Mouse (Mus musculus) hindbrain, embryonic 14.5 days (tissue): ENCODE data around the gene Adm2. TPM values are rescaled to one million over a fixed set of nuclear protein-coding genes. Genes with fewer than 3 reads are reported as not detected.
A peak's percentile ranks its signal among the peaks of the same experiment; 100 is the strongest.

ENCODE experiments used
- ATAC-seq: fragments of 200-750 bp; cut with Nextera tagmentation; 2 replicates; pipeline ENCODE4 v1.8.0; 2017; ENCODE audit warnings: moderate number of reproducible peaks, mild to moderate bottlenecking, moderate TSS enrichment, moderate library complexity; ENCODE audit not compliant: low FRiP score
- DNase-seq: peaks from one replicate; pipeline ENCODE4 v3.0.0-alpha.2; 2015; ENCODE audit warnings: low spot score
- H3K27ac ChIP-seq: fragments of 300-500 bp; sonication (generic); 2 replicates; pipeline ENCODE4 v1.5.1; 2014; ENCODE audit warnings: mild to moderate bottlenecking, moderate library complexity
- H3K27me3 ChIP-seq: fragments of 300-500 bp; sonication (generic); 2 replicates; pipeline ENCODE4 v1.6.1; 2014; ENCODE audit warnings: mild to moderate bottlenecking, low read length, mixed read lengths; ENCODE audit not compliant: control insufficient read depth, insufficient read depth
- H3K36me3 ChIP-seq: fragments of 300-500 bp; sonication (generic); replicated peaks from 2 replicates; pipeline ENCODE4 v1.6.1; 2014; ENCODE audit not compliant: control insufficient read depth, insufficient read depth
- H3K4me1 ChIP-seq: fragments of 300-500 bp; sonication (generic); replicated peaks from 2 replicates; pipeline ENCODE4 v1.6.1; 2014; ENCODE audit warnings: antibody characterized with exemption, low read length, mixed read lengths; ENCODE audit not compliant: control insufficient read depth, insufficient read depth
- H3K4me2 ChIP-seq: fragments of 300-500 bp; sonication (generic); replicated peaks from 2 replicates; pipeline ENCODE4 v1.6.1; 2014; ENCODE audit warnings: mild to moderate bottlenecking, moderate library complexity
- H3K4me3 ChIP-seq: fragments of 300-500 bp; sonication (generic); replicated peaks from 2 replicates; pipeline ENCODE4 v1.5.1; 2014; ENCODE audit warnings: mild to moderate bottlenecking, low read length
- H3K9ac ChIP-seq: fragments of 300-500 bp; sonication (generic); 2 replicates; pipeline ENCODE4 v1.6.1; 2014
- H3K9me3 ChIP-seq: fragments of 300-500 bp; sonication (generic); 2 replicates; pipeline ENCODE4 v1.6.1; 2016; ENCODE audit warnings: low read length; ENCODE audit not compliant: control insufficient read depth
- WGBS: fragments of 180-500 bp; shearing (Covaris S2); extraction: QIAGEN DNeasy Blood & Tissue Kit; methylation state at CpG from one replicate; pipeline ENCODE4 v1.1.7; 2014; 5-methylcytosine and 5-hydroxymethylcytosine counted together
- polyA plus RNA-seq: library from polyadenylated mRNA; unstranded; fragments of >200 nt; fragmentation: Nextera tagmentation; extraction: Ambion mirVana; gene quantifications from 2 replicates; pipeline ENCODE4 v1.2.1, GENCODE M21; 2014

Gene Adm2
- polyA plus RNA-seq, 1 experiment from 2014 or later = not detected

DNA sequence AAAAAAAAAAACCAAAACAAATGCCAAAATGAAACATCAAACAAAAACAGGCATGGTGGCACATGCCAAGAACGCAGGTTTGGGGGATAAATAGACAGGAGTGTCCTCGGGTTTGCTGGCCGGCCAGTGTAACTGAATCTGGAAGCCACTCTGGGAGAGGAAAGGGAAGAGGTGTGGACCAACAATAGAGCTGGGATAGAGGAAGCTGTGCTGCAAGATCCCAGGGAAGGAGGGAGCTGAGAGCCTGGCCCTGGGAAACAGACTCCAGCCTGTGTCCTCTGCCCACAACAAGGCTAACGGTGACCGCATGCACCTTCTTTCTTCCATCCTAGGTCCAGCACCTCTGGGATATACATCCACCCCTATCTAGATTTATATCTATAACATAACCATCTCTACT lies 27.9 kb downstream of the Adm2 start:
- Histone ChIP-seq H3K4me1 (peaks cover 8% of the 10 kb centered on the region), H3K4me3 (no peak overlapping the region), H3K9me3 (no peaks in the 10 kb centered on the region), H3K9ac (no peak overlapping the region), H3K27ac (no peak overlapping the region), H3K27me3 (no peaks in the 10 kb centered on the region), H3K4me2 (no peak overlapping the region), H3K36me3 (peaks cover 38% of the 10 kb centered on the region)
- WGBS = 95% methylated on average over 5 of the region's 5 CpGs
- DNase-seq (no peak), ATAC-seq (no peak)

DNA sequence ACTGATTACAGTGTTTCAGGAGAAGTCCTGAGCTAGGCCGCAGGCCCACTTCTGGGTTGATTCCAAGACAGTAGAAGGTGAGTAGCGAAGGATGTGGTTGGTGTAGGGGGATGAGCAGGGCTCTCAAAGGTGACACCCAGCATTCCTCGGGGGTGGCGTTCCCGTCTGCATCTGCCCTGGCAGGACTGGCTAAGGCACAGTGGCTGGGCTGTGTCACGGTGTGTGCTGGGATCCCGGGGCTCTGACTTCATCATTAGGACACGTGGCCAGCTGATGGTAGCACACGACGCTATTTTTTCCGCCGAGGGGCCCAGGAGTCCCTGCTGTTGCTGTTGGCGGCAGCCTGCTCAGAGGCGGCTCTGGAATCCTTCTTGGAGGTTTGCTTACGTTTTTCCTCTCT lies 28.8 kb downstream of the Adm2 start:
- H3K4me3 ChIP-seq = no peak overlapping the region
- H3K4me2 ChIP-seq = no peak overlapping the region
- H3K9me3 ChIP-seq = no peaks in the 10 kb centered on the region
- H3K27me3 ChIP-seq = no peaks in the 10 kb centered on the region
- DNase-seq (no peak), ATAC-seq (no peak)
- peaks cover 8% of the 10 kb centered on the region for H3K4me1 ChIP-seq
- no peak overlapping the region for H3K9ac ChIP-seq
- H3K36me3 ChIP-seq = peaks cover 38% of the 10 kb centered on the region
- H3K27ac ChIP-seq = no peak overlapping the region
- WGBS = 90% methylated on average over 15 of the region's 15 CpGs

DNA sequence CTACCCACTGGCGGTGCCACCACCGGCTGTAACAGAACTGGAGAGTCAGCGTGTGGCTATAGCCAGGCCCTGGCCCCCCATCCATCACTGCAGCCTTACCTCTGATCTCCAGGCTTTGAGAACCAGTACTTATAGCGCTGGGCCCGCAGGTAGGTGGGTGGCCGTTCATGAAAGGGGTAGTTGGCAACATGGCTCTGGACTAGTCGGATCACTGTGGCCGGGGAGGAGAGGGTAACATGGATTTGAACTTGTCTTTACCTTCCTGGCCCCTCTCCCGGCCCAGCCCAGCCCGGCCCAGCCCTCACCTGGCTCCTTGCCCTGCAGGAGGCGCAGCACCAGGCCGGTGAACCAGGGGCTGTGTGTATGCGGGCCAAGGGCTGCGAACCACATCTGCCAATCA lies 29.5 kb downstream of the Adm2 start:
- Histone ChIP-seq H3K4me3 (no peak overlapping the region), H3K9ac (no peak overlapping the region), H3K4me2 (no peak overlapping the region), H3K9me3 (no peaks in the 10 kb centered on the region), H3K27ac (no peak overlapping the region), H3K4me1 (peaks cover 16% of the 10 kb centered on the region), H3K27me3 (no peaks in the 10 kb centered on the region), H3K36me3 (peaks cover 38% of the 10 kb centered on the region)
- DNase-seq = no peak
- WGBS = 98% methylated on average over 14 of the region's 14 CpGs
- no peak for ATAC-seq

DNA sequence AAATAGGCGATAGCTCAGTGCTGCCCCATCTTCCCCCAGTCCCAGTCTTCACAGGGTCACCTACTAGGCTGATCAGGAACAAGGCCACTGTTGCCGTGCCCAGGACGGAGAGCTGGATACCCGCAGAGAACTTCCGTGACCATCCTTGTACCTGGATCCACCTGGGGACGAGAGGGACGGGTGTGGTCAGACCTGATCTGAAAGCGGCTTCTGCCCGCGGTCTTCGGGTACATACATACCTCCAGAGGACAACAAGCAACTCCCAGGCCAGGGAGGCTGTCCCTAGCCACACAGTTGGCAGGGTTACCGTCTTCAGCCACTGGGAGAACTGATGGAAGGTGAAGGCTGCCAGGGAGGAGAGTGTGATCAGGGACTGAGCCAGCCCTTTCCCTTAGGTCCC lies 30.3 kb downstream of the Adm2 start:
- H3K4me2 ChIP-seq = no peak overlapping the region
- no peak overlapping the region for H3K4me3 ChIP-seq
- H3K27me3 ChIP-seq = no peaks in the 10 kb centered on the region
- peaks cover 38% of the 10 kb centered on the region for H3K36me3 ChIP-seq
- H3K9me3 ChIP-seq = no peaks in the 10 kb centered on the region
- WGBS = 97% methylated on average over 12 of the region's 12 CpGs
- no peak for ATAC-seq
- no peak for DNase-seq
- H3K27ac ChIP-seq = no peak overlapping the region
- no peak overlapping the region for H3K9ac ChIP-seq
- peaks cover 19% of the 10 kb centered on the region for H3K4me1 ChIP-seq

DNA sequence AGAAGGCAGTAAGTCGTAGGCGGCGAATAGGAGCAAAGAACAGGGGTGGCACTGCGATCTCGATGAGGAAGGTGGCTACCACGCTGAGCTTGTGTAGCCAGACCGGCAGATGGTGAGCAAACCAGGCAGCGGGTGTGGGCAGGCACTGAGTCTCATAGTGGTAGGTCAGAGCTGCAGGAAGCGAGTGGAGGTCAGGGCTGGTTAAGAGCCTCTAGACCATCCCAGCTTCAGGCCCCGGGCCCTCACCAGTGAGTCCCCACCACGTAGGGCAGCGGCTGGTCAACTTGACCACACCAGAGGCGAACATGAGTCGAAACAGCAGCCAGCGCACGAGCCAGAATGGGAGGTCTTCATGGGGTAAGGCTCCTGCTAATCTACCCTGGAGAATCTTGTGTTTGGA lies 31.3 kb downstream of the Adm2 start:
- Histone ChIP-seq H3K9ac (no peak overlapping the region), H3K9me3 (no peaks in the 10 kb centered on the region), H3K27ac (no peak overlapping the region), H3K27me3 (no peaks in the 10 kb centered on the region), H3K4me1 (peaks cover 19% of the 10 kb centered on the region), H3K4me3 (no peak overlapping the region), H3K4me2 (no peak overlapping the region), H3K36me3 (peaks cover 38% of the 10 kb centered on the region)
- DNase-seq (no peak), ATAC-seq (no peak)
- 94% methylated on average over 16 of the region's 16 CpGs for WGBS

DNA sequence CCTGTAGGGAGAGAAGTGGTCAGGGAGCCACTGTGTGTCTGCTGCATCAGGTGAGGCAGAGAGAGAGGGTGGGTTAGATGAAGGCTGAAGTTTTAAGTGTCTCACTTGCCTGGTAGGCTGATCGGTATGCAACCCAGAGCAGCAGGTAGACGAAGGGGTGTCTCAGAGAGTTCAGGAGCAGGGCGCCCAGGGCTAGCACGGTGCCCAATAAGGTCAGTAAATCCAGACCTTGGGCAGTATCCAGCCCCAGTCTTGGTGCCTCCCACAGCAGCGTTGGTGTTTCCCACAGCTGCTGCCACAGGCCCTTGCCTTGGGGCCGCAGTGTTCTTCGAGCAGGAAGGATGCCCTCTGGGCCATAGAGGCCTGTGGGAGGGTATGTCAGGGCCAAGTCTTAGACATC lies 31.9 kb downstream of the Adm2 start:
- no peaks in the 10 kb centered on the region for H3K9me3 ChIP-seq
- 88% methylated on average over 7 of the region's 7 CpGs for WGBS
- H3K4me1 ChIP-seq = peaks cover 19% of the 10 kb centered on the region
- DNase-seq (no peak), ATAC-seq (no peak)
- peaks cover 38% of the 10 kb centered on the region for H3K36me3 ChIP-seq
- no peak overlapping the region for H3K27ac ChIP-seq
- peak overlapping the region; percentile 80 for H3K4me2 ChIP-seq
- peak overlapping the region; percentile 84 for H3K9ac ChIP-seq
- no peaks in the 10 kb centered on the region for H3K27me3 ChIP-seq
- H3K4me3 ChIP-seq = peak overlapping the region; percentile 90

DNA sequence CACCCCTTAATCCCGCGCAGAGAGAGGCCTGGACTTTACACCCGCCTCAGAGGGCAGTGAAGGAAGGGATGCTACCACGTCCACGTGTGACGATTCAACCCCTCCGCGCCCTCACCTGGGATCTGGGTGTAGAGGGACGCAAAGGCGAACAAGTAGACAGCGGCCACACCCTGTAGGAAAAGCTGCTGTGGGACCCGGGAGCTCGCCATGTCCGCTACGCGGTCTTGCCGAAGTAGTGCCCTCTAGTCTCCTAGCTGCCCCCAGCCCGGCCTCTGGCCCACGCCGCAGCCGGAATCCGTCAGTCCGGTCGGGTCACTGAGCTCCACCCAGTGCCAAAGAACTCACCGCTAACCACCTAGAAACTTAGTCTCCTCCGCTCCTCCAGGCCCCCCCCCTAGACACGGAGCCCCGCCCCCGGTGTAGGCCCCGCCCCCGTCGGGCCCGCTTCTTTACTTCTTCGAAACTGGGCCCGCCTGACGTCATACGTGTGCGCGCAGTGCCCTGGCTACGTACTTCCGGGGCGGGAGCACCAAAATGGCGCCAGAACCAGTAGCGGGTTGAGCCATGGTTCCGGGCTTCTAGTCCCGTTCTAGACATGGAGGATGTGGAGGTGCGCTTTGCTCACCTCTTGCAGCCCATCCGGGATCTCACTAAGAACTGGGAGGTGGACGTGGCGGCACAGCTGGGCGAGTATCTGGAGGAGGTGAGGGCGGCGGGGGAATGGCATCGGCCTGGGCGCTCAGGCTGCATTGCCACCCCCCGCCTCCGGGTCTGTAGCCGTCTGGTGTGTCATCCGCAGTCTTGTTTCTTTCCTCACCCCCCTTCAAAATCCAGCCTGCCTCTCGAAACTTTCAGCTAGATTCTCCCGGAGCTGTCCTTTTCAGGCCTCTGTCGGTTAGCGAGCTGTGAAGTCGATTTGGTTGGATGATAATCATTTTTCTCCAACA lies 33.0 kb downstream of the Adm2 start, which contains the start of the genes Lmf2 and Ncaph2:
Gene Lmf2, minus strand, starts transcription at position 419 of the 947 bp plus-strand sequence.
Gene Ncaph2, plus strand, starts transcription at position 479 of the 947 bp plus-strand sequence.
- Histone ChIP-seq H3K9me3 (no peaks in the 10 kb centered on the region), H3K4me3 (peak within 1 kb of the TSS; percentile 90), H3K36me3 (peaks cover 33% of the 10 kb centered on the region), H3K4me2 (peak within 1 kb of the TSS; percentile 80), H3K27me3 (no peaks in the 10 kb centered on the region), H3K4me1 (peaks cover 19% of the 10 kb centered on the region), H3K27ac (peak within 1 kb of the TSS; percentile 85), H3K9ac (peak within 1 kb of the TSS; percentile 84)
- WGBS = under 1% methylated on average over 64 of the region's 64 CpGs
- ATAC-seq (peak; percentile 93), DNase-seq (peak; percentile 99)

DNA sequence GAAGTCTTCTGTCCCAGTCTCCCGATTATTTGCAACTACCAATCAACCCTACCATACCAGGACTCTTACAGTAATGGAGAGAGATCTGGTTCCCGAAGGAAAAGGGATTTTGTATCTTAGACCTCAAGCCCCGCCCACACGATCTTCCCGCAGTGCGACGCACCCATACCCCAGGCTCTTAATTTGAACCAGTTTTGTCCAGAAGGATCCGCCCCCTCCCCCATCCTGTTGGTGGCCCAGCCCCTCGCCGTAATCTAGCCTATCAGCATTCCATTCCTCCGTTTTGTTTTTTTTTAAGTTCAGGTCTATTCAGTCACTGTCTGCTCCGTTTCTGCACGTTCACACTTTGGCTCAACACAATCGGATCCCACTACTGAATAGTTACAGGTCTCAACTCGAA lies 33.9 kb downstream of the Adm2 start:
- under 1% methylated on average over 15 of the region's 15 CpGs for WGBS
- ATAC-seq = no peak
- peak overlapping the region; percentile 80 for H3K4me2 ChIP-seq
- peak; percentile 67 for DNase-seq
- H3K9me3 ChIP-seq = no peaks in the 10 kb centered on the region
- H3K27me3 ChIP-seq = no peaks in the 10 kb centered on the region
- H3K4me3 ChIP-seq = peak overlapping the region; percentile 90
- H3K36me3 ChIP-seq = peaks cover 34% of the 10 kb centered on the region
- peaks cover 19% of the 10 kb centered on the region for H3K4me1 ChIP-seq
- H3K9ac ChIP-seq = peak overlapping the region; percentile 84
- H3K27ac ChIP-seq = peak overlapping the region; percentile 85

DNA sequence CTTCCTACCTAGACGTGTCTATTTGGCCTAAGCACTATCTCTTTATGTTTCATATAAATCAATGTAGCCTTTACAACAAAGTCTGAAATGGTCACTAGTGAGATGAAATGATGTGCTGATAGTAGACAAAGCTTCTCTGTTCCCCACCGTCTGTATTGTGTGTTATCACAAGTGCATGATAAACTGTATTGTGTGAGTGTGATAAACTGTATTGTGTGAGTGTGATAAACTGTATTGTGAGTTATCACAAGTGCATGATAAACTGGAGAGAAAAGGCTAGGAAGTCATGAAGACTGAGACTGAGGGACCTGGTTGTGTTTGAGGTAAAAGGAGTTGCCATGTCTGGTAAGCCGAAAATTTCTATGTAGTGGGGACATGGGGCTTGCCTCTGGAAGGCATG lies 36.3 kb downstream of the Adm2 start:
- ATAC-seq (no peak), DNase-seq (no peak)
- no peak overlapping the region for H3K4me3 ChIP-seq
- H3K4me2 ChIP-seq = no peak overlapping the region
- H3K9me3 ChIP-seq = no peaks in the 10 kb centered on the region
- H3K4me1 ChIP-seq = peaks cover 19% of the 10 kb centered on the region
- H3K36me3 ChIP-seq = peaks cover 37% of the 10 kb centered on the region
- WGBS = 89% methylated on average over 3 of the region's 3 CpGs
- no peak overlapping the region for H3K27ac ChIP-seq
- H3K27me3 ChIP-seq = no peaks in the 10 kb centered on the region
- no peak overlapping the region for H3K9ac ChIP-seq
